Mouse (Mus musculus) forelimb bud, embryonic 11.5 days (tissue): ENCODE results near the gene Gfi1b.

ENCODE experiments used
- DNase-seq: peaks from one replicate; pipeline ENCODE4 v3.0.0-alpha.2; 2012; ENCODE audit warnings: low read depth, low spot score

The Gfi1b gene

DNA sequence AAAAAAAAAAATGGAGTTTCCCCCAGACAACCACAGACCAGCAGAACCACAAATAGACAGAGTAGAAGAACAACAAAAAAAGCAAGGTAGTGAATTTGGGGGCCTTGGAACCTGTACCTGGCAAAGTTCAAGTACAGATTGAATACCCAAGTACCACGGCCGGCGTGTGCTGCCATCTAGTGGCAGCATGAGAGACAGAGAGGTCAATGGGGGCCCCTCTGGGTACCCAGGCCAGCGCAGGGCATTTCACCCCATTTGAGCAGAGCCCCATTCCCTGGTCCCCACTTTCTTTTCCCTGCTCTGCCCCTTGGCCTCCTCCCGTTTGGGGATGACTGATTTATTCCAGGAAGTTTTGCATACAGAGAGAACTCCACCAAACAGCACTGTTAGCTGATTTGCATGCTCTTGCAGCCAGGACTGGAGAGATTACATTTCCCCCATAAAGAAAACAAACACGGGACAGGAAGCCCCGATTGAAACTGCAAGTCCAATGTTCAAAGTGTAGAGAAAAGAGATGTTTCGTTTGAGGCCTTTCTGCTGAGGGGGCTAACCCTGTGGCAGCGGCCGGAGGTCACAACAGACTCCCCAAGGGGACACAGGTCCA, 841 bp upstream of the Gfi1b start:
- DNase-seq: peak; percentile 40

- DNase-seq: no peak
Observed at GRCm38 (mm10) chr2:28621111-28621510, 671 bp downstream of the Gfi1b start.

- no peak for DNase-seq
Observed at GRCm38 (mm10) chr2:28620522-28620921, 1.3 kb downstream of the Gfi1b start.

- no peak for DNase-seq
Observed at GRCm38 (mm10) chr2:28619369-28619768, 2.4 kb downstream of the Gfi1b start.

DNA sequence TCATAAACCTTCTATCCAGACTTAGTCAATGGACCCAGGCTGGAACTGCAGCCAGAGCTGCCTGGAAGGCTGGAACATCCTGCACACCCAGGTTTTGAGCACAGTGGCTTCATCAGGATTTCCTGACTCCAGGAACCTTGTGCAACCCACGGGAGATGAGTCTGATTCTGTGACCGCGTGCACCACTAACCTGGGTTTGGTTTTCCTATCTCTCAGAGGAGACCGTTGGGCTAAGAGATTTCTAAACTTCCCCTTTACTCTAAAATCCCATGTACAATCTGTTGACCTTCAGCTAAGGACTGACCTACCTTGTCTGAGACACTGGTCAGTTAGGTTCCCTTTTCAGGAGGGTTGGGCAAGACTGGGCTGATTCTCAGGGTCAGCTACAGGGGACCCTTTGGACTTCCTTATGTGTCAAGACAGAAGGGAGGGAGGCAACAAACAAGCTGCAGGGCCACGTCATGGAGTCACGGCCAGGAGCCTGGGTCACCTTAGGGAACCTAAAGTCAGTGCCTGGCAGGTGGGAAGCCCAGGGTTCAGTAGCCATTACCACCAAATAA, 2.9 kb downstream of the Gfi1b start:
- DNase-seq: no peak

- DNase-seq: no peak
Observed at GRCm38 (mm10) chr2:28617498-28618486, 4.0 kb downstream of the Gfi1b start.

DNA sequence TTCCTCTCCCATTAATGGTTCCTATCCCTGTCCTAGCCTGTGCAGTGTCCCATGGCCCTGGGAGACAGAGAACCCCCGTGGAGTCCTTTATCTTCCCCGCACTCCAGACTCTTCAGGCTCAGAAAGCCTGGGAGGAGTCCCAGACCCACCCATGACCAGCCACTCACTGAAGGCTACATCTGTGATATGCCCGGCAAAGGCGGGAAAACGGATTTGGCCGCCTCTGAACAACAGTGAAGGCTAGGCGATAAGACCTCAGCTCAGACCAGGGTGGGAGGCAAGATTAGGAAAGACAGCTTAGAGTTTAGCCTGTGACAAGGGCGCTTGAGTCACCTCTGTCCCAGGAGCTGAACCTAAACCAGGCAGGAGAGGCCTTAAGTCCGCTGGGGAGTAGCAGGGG, 4.9 kb downstream of the Gfi1b start:
- no peak for DNase-seq

GRCm38 (mm10) chr2:28616358-28616757, 5.4 kb downstream of the Gfi1b start:
- DNase-seq: no peak

DNA sequence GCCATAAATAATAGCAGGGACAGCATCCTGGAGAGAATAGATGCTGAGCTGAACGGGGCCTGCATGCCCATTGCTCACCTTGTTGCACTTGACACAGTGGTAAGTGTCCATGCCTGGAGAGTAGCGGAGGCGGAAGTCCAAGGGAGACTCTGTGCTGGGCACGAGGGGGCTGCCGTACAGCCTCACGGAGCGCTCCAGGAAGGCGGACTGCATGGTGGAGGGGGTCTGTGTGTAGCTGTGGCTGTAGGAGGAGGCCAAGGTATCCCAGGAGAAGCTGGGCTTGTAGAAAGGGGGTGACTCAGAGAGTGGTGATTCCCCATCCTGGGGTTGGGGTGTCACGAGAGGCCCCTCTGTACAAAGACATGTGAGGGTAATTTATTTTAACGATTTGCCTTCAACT, 8.2 kb downstream of the Gfi1b start:
- DNase-seq: no peak

GRCm38 (mm10) chr2:28612436-28613063, 9.2 kb downstream of the Gfi1b start:
- DNase-seq: no peak

DNA sequence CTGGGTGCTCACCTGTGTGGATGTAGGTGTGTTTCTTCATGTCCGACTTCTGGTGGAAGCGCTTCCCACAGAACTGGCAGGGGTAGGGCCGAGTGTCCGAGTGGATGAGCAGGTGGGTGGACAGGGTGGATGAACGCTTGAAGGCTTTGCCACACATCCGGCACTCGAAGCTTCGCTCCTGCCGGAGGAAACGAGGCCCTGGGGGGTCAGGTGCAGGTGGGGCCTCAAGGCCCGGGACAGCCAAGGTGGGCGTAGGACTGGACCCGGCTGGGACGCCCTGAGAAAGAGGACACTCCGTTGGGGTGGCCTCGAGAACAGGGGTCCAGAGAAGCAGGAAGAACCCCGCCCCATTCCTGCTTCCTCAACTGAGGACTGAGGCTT, 10.4 kb downstream of the Gfi1b start:
- no peak for DNase-seq

DNA sequence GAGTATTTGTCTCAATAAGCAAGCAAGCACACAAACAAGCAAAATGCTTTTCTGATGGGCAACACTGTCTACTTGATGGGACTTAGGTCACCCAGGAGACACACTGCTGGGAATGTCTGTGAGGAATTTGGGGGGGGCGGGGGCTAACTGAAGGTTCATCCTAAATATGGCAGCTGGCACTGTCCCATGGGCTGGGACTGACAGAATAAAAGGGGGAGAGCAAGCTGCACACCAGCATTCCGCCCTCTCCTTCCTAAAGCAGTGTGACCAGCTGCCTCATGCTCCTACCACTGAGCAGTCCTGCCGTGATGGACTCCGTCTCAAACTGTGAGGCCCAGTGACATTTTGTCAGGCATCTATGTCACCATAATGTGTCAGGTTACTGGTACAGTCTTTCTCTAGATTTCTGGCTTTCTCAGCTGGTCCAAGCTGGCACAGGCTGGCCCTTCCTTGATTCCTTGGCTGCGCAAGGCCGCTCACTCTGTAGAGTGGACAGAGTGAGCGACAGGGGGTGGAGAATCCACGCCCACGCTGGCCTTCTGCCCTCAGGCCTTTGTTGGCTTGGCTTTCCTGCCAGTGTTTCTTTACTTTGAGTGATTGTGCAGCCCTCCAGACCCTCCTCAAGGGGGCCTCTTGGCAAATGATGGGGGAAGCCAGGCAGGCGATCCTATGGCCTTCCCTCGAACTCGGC, 10.9 kb downstream of the Gfi1b start:
- DNase-seq: no peak

GRCm38 (mm10) chr2:28609851-28610250, 11.9 kb downstream of the Gfi1b start:
- DNase-seq: no peak

GRCm38 (mm10) chr2:28607341-28608165, 14.2 kb downstream of the Gfi1b start:
- DNase-seq: no peak

DNA sequence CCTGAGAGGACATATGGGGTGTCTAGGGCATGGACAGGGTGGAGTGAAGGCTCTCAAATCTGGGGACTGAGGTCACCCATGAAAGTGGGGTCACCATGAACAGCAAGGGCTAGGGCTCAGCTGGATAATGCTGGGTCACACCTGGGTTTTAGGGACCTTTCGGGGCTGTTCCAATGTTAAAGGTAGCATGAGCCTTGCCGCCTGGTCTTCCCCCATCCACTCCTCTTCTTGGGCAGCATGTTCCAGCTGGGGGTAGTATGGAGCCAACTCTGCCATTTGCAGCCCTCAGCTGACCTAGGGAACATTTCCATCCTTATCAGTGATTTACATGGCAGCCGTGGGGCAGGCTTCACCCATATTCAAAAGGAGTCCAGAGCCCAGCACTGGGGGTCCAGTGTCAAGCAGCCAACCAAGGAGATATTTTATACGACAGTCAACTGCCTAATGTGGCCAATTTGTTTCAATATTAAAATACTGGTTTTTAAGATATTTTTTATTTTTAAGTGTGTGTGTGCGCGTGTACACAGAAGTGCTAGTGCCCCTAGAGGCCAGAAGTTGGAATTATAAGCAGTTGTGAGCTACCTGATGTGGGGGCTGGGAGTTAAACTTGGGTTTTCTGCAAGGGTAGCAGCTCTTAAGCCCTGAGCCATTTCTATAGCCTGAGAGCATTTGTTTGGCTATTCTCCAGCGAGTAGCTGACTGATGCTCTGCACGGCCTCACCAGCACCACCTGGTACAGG, 15.0 kb downstream of the Gfi1b start:
- DNase-seq: no peak

DNA sequence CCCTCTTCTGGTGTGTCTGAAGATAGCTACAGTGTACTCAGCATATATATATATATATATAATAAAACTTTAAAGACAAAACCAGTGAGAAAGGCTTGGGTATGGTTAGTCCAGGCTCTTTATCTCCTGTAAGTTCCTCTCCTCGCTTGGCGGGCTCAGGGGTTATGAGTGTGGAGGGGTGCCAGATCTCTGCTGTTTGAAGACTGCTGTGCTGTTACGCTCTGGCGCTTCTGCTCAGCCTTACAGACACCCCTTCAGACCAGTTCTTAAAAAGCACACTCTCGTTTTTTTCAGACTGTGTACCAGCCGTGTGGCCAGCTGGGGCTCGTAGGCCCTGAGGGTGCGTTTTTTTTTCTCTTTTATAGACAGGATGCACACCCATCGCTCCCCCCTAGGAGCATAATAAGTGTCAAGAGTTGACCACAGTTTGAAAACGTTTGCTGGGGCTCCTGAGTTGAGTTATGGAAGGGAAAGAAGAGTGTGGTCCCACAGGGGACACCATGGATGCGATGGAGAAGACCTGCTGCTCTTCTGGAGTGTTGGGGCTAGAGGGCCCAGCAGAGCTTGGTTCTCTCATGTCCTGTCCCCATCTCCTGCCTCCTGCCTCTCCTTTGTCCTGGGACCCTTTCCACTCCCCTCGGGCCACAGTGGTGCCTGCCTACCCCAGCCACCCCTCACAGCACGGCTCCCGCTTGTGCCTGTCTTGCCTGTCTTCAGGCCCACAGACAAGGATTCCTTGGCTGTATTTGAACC, 15.8 kb downstream of the Gfi1b start:
- no peak for DNase-seq

DNA sequence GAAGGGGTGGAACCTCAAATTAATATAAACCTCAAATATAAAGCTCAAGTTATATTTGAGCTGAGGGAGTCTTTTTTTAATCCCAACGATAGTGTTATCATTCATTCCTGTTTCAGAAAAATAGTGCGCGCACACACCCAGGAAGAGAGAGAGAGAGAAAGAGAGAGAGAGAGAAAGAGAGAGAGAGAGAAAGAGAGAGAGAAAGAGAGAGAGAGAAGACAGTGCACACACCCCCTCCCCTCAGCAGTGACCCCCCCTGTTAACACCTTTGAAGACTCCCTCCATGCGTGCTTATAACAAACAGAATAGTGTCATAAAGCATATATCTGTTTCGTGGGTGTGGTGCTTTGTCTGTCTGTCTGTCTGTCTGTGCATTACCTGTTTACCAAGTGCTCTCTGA, 18.2 kb downstream of the Gfi1b start:
- no peak for DNase-seq

GRCm38 (mm10) chr2:28601720-28602590, 19.8 kb downstream of the Gfi1b start:
- DNase-seq: no peak

DNA sequence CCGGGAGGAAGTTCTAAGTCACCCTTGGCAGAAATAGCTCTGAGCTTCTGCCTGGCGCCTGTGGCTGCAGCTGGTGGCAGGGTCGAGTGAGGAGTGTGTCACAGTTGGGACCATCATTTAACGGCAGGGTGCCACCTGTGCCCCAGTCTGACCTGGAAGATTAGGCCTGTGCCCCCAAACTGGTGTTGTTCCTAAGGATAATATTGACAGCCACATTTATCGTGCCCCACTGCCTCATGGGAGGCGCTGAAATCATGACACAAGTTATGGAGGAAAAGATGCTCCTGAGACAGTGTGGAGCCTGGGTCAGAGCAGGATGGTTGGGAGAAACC, 22.2 kb downstream of the Gfi1b start:
- no peak for DNase-seq
